Mouse (Mus musculus) left cerebral cortex, adult 2 months (tissue): ENCODE measurements around the gene St6galnac3. TPM values are rescaled to one million over a fixed set of nuclear protein-coding genes. Genes with fewer than 3 reads are reported as not detected.

ENCODE experiments used
- DNase-seq, 2 experiments: peaks; one replicate each; pipeline ENCODE4 v3.0.0; 2021 to 2022; ENCODE audit warnings: low spot score in 2 of 2, mixed read lengths in 1 of 2; ENCODE audit errors: extremely low spot score in 1 of 2
- H3K27ac ChIP-seq: fragments of 200-600 bp; 2 replicates; pipeline ENCODE4 v1.8.1; 2022
- H3K4me3 ChIP-seq: fragments of 200-600 bp; 2 replicates; pipeline ENCODE4 v1.8.1; 2022
- CTCF ChIP-seq: fragments of 200-600 bp; IDR thresholded peaks from 2 replicates; pipeline ENCODE4 v1.8.1; 2022; ENCODE audit warnings: antibody characterized with exemption, mild to moderate bottlenecking, moderate library complexity
- intact Hi-C: fragments of 180-260 bp; cut with DNase I; formaldehyde crosslinking; loops from one replicate; pipeline ENCODE4 v1.15.1; 2025
- total RNA-seq, 2 experiments: library from RNA; stranded (reverse); gene quantifications; 2 replicates each; pipeline ENCODE4 v1.2.3; 2021

The St6galnac3 gene
- total RNA-seq, 2 experiments from 2014 or later = 17.1 to 18.8 TPM

DNA sequence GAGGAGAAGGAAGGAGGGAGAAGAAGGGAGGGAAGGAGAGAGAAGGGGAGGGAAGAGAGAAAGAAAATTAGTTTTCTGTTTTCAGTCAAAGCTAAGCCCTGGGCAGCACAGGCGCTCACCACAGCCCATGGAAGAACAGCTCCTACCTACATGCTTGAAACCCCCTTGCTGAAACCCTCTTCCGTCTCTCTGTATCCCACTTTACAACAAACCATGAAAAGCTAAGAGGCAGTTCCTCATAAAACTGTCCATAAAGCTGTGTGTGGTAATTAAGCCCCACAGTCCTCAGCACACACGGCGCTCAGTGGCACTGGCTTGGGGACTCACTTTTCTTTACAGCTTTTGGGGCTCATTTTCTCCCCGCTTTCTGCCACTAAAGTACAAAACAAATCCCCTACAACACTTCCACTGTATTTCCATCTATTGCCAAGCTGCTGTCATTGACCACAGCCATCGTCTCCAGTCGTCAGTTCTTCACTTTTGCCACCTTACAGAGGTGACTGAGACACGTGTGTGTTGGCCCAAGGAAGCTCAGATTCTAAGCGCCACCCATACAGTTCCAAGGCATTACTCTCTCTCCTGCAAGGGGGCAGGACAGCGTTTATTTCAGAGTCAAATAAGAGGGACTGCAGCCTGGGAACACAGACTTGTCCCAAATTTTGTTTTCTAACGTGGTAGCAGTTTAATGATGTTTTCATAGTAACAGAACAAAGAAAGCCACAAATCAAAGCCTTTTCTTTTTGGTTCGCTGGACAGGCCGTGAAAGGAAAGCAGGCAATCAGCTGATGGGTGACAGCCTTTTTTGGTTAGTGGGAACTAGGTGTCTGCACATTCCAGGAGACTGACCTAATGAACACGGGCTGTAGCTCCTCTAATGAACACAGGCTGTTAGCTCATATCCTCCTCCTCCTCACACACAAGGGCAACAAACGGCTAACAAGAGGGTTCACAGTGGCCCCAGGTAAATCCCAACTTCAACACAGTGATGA is 22.9 kb downstream of the St6galnac3 start:
- no peak for DNase-seq
- intact Hi-C loops = no loop called here
- H3K27ac ChIP-seq = no peak overlapping the region

DNA sequence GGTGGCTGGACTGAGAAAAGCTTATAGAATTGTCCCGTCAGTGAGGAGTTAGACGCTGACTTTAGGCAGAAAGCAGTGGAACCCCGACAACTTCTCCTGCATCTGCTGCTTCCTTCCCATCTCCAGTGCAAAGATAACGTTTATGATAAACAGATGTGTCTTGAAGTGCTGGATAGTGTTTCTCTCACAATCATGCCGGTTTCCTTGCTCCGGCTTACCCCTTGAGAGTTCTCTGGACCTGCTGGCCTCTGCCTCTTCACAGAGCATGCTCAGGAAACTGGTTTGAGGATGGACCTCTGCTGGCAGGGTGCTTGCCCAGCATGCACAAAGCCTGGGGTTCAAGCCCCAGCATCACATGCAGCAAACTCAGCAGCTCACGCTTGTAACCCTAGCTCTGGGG is 23.8 kb downstream of the St6galnac3 start:
- Histone ChIP-seq H3K4me3 (no peak overlapping the region), H3K27ac (no peak overlapping the region)
- no peak for TF ChIP-seq CTCF
- no peak for DNase-seq
- intact Hi-C loops = no loop called here

More for the DNA sequence above, 22.9 kb downstream of the St6galnac3 start:
- H3K4me3 ChIP-seq = no peak overlapping the region
- TF ChIP-seq CTCF = no peak

DNA sequence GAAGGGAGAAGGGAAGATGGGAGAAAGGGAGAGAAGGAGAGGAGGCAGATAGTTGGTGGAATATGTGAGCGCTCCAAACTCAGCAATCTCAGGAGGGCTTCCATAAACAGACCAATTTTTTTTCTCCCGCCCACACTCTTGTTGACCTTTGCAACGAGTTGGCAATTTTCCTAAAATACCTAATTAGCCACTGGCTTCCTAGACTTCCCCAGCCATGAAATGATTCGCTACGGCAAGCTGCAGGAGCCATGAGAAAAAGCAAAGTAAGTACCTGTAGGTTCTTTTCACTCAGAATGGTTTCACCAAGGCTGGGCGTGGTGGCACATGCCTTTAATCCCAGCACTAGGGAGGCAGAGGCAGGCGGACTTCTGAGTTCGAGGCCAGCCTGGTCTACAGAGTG is 25.9 kb downstream of the St6galnac3 start:
- TF ChIP-seq CTCF = no peak
- Histone ChIP-seq H3K27ac (no peak overlapping the region), H3K4me3 (no peak overlapping the region)
- intact Hi-C loops = no loop called here
- DNase-seq = no peak

DNA sequence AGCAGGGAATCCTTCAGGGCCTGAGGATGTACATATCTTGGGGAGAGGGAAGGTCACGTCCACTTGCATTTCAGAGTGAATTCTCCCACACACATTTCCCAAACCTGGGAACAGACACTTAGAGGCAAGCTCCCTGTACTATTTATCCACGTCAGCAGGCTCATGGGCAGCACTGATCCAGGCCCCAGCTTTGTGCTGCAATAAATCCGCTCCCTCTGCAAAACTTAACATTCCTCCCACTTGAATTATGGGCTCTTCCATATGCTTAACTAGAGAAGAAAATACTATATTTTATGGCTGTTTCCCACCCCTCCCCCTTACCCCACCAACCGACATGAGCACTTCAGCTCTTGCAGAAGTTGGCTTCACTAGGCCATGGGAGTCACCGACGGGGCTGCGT is 32.0 kb downstream of the St6galnac3 start:
- intact Hi-C loops = no loop called here
- DNase-seq = no peak
- no peak overlapping the region for H3K27ac ChIP-seq
- no peak for TF ChIP-seq CTCF
- H3K4me3 ChIP-seq = no peak overlapping the region

DNA sequence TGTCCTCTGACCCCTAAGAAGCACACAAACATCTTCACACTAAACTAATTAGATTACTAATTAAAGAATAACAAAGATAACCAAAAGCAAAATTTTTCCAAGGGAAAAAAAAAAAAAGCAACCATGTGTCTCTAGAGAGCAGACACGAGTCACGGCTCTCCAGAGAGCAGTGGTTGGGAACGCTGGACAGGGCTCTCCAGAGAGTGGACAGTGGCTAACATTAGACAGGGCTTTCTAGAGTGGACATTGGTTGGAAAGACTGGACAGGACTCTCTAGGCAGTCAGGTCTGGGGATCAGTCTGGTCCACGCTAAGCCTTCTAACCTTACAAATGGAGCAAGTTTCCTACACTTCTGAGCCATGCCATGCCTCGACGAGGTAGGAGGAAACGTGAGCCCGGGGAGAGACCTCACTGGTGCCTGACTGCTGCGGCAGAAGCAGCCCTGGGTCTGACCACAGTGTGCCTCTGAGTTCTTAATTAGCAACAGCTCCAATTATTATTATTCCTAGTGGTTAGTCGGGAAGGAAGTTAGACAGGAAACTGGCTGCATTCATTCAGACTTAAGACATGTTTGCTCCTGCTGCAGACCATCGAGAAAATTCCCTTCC is 32.7 kb downstream of the St6galnac3 start:
- no peak for TF ChIP-seq CTCF
- H3K4me3 ChIP-seq = no peak overlapping the region
- no peak overlapping the region for H3K27ac ChIP-seq
- intact Hi-C loops = no loop called here
- DNase-seq = no peak

DNA sequence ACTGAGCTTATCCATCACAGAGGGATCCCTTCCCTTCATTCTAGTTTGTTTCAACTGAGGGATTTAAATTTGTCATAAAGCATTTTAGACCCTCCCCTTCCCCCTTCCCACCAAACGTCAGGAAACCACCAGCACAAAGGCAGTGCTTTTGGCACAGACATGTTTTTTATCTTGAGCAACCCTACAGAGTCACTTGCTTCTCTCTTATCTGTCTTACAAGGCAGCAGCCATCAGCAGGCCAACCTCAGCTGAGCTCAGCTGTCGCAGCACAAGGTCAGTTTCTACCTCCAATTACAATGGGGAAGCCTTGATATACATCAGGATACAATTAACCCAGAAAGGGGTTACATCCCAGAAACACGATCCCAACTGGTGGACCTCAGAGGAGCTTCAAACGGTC is 33.4 kb downstream of the St6galnac3 start:
- H3K4me3 ChIP-seq = no peak overlapping the region
- TF ChIP-seq CTCF = no peak
- DNase-seq = no peak
- no peak overlapping the region for H3K27ac ChIP-seq
- intact Hi-C loops = no loop called here

DNA sequence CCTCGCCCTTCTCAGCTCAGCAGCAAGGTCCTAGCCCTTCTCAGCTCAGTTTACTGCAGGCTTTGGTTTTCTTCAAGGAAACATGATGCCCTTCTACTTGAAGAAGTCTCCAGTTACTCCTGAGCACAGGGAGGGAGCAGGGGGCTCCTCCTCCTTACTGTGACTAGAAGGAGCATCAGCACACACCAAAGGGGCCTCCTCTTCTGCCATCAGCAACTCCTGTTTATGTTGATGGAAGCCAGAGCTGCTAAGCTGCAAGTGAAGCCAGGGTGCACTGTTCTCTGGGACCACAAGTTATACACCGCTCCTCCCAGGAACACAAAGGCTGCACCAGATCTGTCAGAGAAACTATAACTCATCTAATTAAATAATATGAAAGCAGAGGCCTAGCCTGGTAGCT is 34.4 kb downstream of the St6galnac3 start:
- intact Hi-C loops = no loop called here
- peak overlapping the region; percentile 24; the same call in 1 of the 2 replicates for H3K27ac ChIP-seq
- no peak for DNase-seq
- H3K4me3 ChIP-seq = no peak overlapping the region
- no peak for TF ChIP-seq CTCF

DNA sequence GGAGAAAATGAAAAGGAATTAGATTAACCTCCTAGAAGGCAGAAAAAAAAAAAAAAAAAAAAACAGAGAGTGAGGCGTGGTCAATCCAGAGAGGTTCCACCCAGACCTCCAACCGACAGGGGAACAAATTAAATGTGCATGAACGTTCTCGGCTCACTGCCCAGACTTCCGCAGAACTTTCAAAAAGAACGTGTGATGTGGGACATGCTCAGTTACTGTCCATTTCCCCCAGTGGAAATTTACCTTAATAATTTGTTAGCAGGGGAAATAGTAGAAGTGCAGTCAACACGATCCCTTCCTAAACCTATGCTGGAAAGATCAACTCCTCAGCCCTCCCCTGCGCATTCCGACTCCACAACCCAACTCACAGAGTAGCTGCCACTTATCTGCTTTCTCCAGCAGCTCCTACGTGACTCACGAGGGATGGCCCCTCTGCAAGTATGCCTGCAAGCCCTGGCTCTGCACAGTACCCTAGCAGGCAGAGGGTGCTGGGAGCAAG is 35.1 kb downstream of the St6galnac3 start:
- TF ChIP-seq CTCF = no peak; the same call in 1 of the 2 replicates
- no peak for DNase-seq
- Histone ChIP-seq H3K4me3 (no peak overlapping the region), H3K27ac (peak overlapping the region; percentile 8; the same call in 1 of the 2 replicates)
- intact Hi-C loops = no loop called here

DNA sequence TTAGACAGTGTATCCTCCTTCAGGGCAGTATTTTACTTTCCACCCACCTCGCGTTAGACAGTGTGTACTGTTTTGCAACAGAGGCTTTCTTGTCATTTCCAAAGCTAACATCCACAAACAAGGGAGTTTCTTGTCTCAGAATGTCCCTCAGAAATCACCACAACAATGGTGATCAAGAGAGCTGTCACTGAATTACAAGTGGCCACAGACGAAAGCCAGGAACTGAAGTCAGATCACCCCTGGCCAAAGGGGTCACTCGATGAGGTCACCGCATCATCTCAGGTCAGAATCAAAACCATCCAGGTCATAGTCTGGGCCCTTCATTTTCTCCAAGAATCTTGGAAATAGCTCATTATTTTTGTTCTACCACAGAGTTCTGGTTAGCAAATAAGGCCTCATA is 37.1 kb downstream of the St6galnac3 start:
- no peak overlapping the region; the same call in 1 of the 2 replicates for H3K27ac ChIP-seq
- intact Hi-C loops = no loop called here
- no peak overlapping the region for H3K4me3 ChIP-seq
- TF ChIP-seq CTCF = no peak
- no peak for DNase-seq

DNA sequence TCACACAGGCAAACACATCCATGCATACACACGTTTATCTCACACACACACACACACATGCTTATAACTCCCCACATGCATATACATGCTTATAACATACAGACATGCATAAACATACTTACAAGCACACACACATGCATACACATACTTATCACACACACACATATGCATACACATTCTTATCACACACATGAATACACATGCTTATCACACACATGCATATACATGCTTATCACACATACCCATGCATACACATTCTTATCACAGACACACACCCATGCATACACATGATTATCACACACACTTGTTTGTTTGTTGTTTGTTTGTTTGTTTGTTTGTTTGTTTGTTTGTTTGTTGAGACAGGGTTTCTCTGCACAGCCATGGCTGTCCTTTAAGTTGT is 40.1 kb downstream of the St6galnac3 start:
- intact Hi-C loops = no loop called here
- no peak for DNase-seq
- Histone ChIP-seq H3K27ac (no peak overlapping the region), H3K4me3 (no peak overlapping the region)
- no peak for TF ChIP-seq CTCF

DNA sequence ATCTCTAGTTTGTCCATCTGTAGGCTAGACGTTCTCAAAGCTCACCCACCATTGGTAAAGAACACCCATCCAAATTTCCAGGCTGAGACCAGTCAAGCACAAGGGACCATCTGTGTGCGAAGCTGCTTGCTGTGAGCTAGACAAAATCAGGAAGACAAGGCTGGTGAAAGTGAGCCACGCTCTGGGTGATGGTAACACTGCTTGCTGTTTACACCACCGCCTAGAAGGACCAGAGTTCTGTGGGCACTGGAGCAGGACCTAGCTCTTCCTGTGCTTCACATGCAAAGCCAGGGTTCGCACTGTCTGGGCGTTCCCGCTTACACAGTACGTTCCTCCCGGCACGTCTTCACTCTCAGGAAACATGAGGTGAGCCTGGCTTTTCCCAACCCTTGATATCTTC is 42.7 kb downstream of the St6galnac3 start:
- H3K4me3 ChIP-seq = no peak overlapping the region
- no peak overlapping the region for H3K27ac ChIP-seq
- intact Hi-C loops = no loop called here
- no peak for DNase-seq
- no peak for TF ChIP-seq CTCF

DNA sequence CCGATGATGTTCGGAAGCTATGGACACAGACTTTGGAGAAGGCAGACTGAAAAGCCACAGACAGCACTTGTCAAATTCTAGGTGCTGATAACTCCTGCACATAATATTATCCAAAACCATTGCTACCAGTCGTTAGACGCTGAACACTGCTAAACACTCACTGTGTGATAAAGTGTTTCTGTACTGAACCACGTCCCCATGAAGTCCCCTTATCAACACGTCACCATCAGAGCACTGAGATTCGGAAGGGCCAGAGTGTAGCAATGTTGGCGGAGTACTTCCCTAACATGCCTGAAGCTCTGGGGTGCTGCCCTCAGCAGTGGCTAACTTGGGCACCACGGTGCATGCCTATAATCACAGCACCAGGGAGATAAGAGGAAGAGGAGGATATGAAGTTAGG is 43.3 kb downstream of the St6galnac3 start:
- intact Hi-C loops = no loop called here
- H3K4me3 ChIP-seq = no peak overlapping the region
- DNase-seq = no peak
- H3K27ac ChIP-seq = no peak overlapping the region
- TF ChIP-seq CTCF = no peak
